Mouse (Mus musculus) testis, postnatal 14 days (tissue): ENCODE measurements around the gene Prokr1.

ENCODE experiments used
- DNase-seq: peaks from one replicate; pipeline ENCODE4 v3.0.0; 2021; ENCODE audit warnings: low spot score

The Prokr1 gene

GRCm38 (mm10) chr6:87567686-87568593 lies 22.6 kb downstream of the Prokr1 start:
- DNase-seq, result no peak

- no peak for DNase-seq
Observed at GRCm38 (mm10) chr6:87565166-87565565, 25.4 kb downstream of the Prokr1 start.

GRCm38 (mm10) chr6:87564356-87564755 lies 26.2 kb downstream of the Prokr1 start:
- DNase-seq, result no peak

- no peak for DNase-seq
Observed at GRCm38 (mm10) chr6:87553724-87554123, 36.8 kb downstream of the Prokr1 start.

GRCm38 (mm10) chr6:87552054-87552807 lies 38.3 kb downstream of the Prokr1 start:
- no peak for DNase-seq

- no peak for DNase-seq
Observed at GRCm38 (mm10) chr6:87547836-87548235, 42.7 kb downstream of the Prokr1 start.

GRCm38 (mm10) chr6:87547431-87547830 lies 43.1 kb downstream of the Prokr1 start:
- no peak for DNase-seq

GRCm38 (mm10) chr6:87545331-87546217 lies 45.0 kb downstream of the Prokr1 start:
- DNase-seq, result no peak

- no peak for DNase-seq
Observed at GRCm38 (mm10) chr6:87542027-87542426, 48.5 kb downstream of the Prokr1 start.

GRCm38 (mm10) chr6:87541171-87541571 lies 49.4 kb downstream of the Prokr1 start:
- no peak for DNase-seq

- DNase-seq, result no peak
Observed at GRCm38 (mm10) chr6:87538376-87539270, 51.9 kb downstream of the Prokr1 start.

GRCm38 (mm10) chr6:87537678-87538077 lies 52.9 kb downstream of the Prokr1 start:
- DNase-seq, result no peak

GRCm38 (mm10) chr6:87536270-87536669 lies 54.3 kb downstream of the Prokr1 start:
- no peak for DNase-seq

- DNase-seq, result no peak
Observed at GRCm38 (mm10) chr6:87535651-87536050, 54.9 kb downstream of the Prokr1 start.

GRCm38 (mm10) chr6:87534855-87535575 lies 55.5 kb downstream of the Prokr1 start:
- DNase-seq, result no peak

GRCm38 (mm10) chr6:87532953-87533710 lies 57.4 kb downstream of the Prokr1 start, which contains the start of gene Arhgap25:
Gene Arhgap25 (minus strand): TSS chr6:87533259.
- DNase-seq, result no peak

- DNase-seq, result no peak
Observed at GRCm38 (mm10) chr6:87531456-87532015, 59.0 kb downstream of the Prokr1 start.

GRCm38 (mm10) chr6:87530386-87530785 lies 60.2 kb downstream of the Prokr1 start:
- no peak for DNase-seq
